Comparison of ENCODE assay signal across 8 mouse cellular contexts in genomic region chr14:20639918-20640619, GRCm38 (mm10). TPM values are rescaled to one million over a fixed set of nuclear protein-coding genes. Genes with fewer than 3 reads are reported as not detected.
A peak's percentile ranks its signal among the peaks of the same experiment; 100 is the strongest.
DNase-seq lines count a peak whose midpoint lies in the region; ATAC-seq and TF ChIP-seq lines count a peak whose summit lies in the region.

No protein-coding gene starts in this region.

- peak overlapping the region; percentile 94 for H3K27ac ChIP-seq in forebrain, embryonic 16.5 days (ENCODE audit: low read length)
- H3K27ac ChIP-seq in liver, embryonic 14.5 days, result peak overlapping the region; percentile 12; the same call in 1 of the 2 replicates
- H3K27ac ChIP-seq in small intestine, adult 2 months (ENCODE audit: insufficient read depth, low read depth, low read length), result peak overlapping the region; percentile 1; the same call in 1 of the 2 replicates

- no peak for TF ChIP-seq EP300 in liver, embryonic 14.5 days (IDR thresholded peaks at IDR 0.05; ENCODE audit: low read depth)

- H3K4me1 ChIP-seq in forebrain, embryonic 16.5 days (replicated peaks; ENCODE audit: control insufficient read depth, insufficient read depth, low read length), result peaks cover 8% of the 10 kb centered on the region
- H3K4me1 ChIP-seq in liver, embryonic 14.5 days (replicated peaks; ENCODE audit: control insufficient read depth in 2 of 2, insufficient read depth in 2 of 2, low read length in 1 of 2), result peaks cover 17 to 20% of the 10 kb centered on the region in 2 experiments
- H3K4me1 ChIP-seq in small intestine, adult 2 months (ENCODE audit: control insufficient read depth, insufficient read depth, insufficient read length, low read length), result peaks cover 3% of the 10 kb centered on the region; the same call in 1 of the 2 replicates

- no peak for TF ChIP-seq POLR2A in small intestine, adult 2 months (IDR thresholded peaks at IDR 0.05; ENCODE audit: low read depth, low read length)

- no peaks in the 10 kb centered on the region for H3K27me3 ChIP-seq in forebrain, embryonic 16.5 days (replicated peaks; ENCODE audit: control insufficient read depth, insufficient read depth, low read length)
- H3K27me3 ChIP-seq in liver, embryonic 14.5 days (ENCODE audit: control insufficient read depth, insufficient read depth, low read length), result no peaks in the 10 kb centered on the region
- no peaks in the 10 kb centered on the region for H3K27me3 ChIP-seq in small intestine, adult 2 months (ENCODE audit: control insufficient read depth, insufficient read depth, low read length)

- whole genome bisulfite sequencing in forebrain, embryonic 16.5 days, result under 1% methylated on average over 16 of the region's 16 CpGs
- 9% methylated on average over 16 of the region's 16 CpGs for WGBS in liver, embryonic 14.5 days (ENCODE audit: insufficient replicate concordance)
- 4% methylated on average over 16 of the region's 16 CpGs for WGBS in small intestine, adult 2 months

- H3K9ac ChIP-seq in forebrain, embryonic 16.5 days (replicated peaks; ENCODE audit: low read depth, low read length), result peak overlapping the region; percentile 90
- H3K9ac ChIP-seq in liver, embryonic 14.5 days (replicated peaks), result peak overlapping the region; percentile 93

- no peaks in the 10 kb centered on the region for H3K36me3 ChIP-seq in forebrain, embryonic 16.5 days (ENCODE audit: control insufficient read depth, insufficient read depth)
- no peaks in the 10 kb centered on the region for H3K36me3 ChIP-seq in liver, embryonic 14.5 days (replicated peaks; ENCODE audit: control insufficient read depth, insufficient read depth, low read depth)
- H3K36me3 ChIP-seq in small intestine, adult 2 months (ENCODE audit: control insufficient read depth, insufficient read depth, low read length), result no peaks in the 10 kb centered on the region; the same call in 1 of the 2 replicates

- H3K4me2 ChIP-seq in forebrain, embryonic 16.5 days (ENCODE audit: low read length), result peak overlapping the region; percentile 90
- H3K4me2 ChIP-seq in liver, embryonic 14.5 days (ENCODE audit: low read depth), result peak overlapping the region; percentile 91

- peak overlapping the region; percentile 89 for H3K4me3 ChIP-seq in forebrain, embryonic 16.5 days (replicated peaks; ENCODE audit: low read length)
- H3K4me3 ChIP-seq in liver, embryonic 14.5 days (ENCODE audit: insufficient read depth in 1 of 2, low read depth in 2 of 2, low read length in 2 of 2), result peak overlapping the region; percentile 83 to 96
- H3K4me3 ChIP-seq in small intestine, adult 2 months (ENCODE audit: low read depth, low read length), result peak overlapping the region; percentile 97

- no peak for TF ChIP-seq CTCF in liver, embryonic 14.5 days (IDR thresholded peaks at IDR 0.05; ENCODE audit: low read depth)
- no peak for TF ChIP-seq CTCF in small intestine, adult 2 months (IDR thresholded peaks at IDR 0.05; ENCODE audit: extremely low read depth, insufficient read length, insufficient replicate concordance, low read depth, low read length)

- DNase-seq in cerebellum, adult 9-10 months, result no peak
- peak; percentile 51 to 59 for DNase-seq in spleen, adult 18-20 months
- DNase-seq in spleen, adult 12 weeks (ENCODE audit: low spot score), result no peak
- no peak for DNase-seq in liver, embryonic 14.5 days (ENCODE audit: low read depth in 3 of 3, low spot score in 3 of 3)
- no peak for DNase-seq in urinary bladder, postnatal 4 days (ENCODE audit: low spot score in 2 of 2)

- no peaks in the 10 kb centered on the region for H3K9me3 ChIP-seq in forebrain, embryonic 16.5 days (ENCODE audit: control insufficient read depth, low read length)
- no peaks in the 10 kb centered on the region for H3K9me3 ChIP-seq in liver, embryonic 14.5 days (ENCODE audit: control insufficient read depth, low read length)

- ATAC-seq in cerebellum, adult (ENCODE audit: insufficient number of reproducible peaks, low FRiP score, low TSS enrichment), result 0 out of 2 replicates have a peak, but pooled peaks have one; percentile 26
- ATAC-seq in forebrain, embryonic 16.5 days, result peak; percentile 51; the same call in 1 of the 2 replicates
- ATAC-seq in liver, embryonic 14.5 days (ENCODE audit: insufficient read depth), result peak; percentile 50

RNA-seq across cellular contexts. Expression of gene Usp54, which starts 0.8 kb away (rescaled TPM):
- polyA plus RNA-seq in forebrain, embryonic 16.5 days (2015; fragmentation: Nextera tagmentation; extraction: Ambion mirVana), result 10.4 and 11.1 TPM in 2 replicates
- 1.2 and 1.3 TPM in 2 replicates for polyA plus RNA-seq in liver, embryonic 14.5 days (2012; rRNA removed)
- polyA plus RNA-seq in liver, embryonic 14.5 days (2014; fragmentation: Nextera tagmentation; extraction: Ambion mirVana), result 1.1 and 1.2 TPM in 2 replicates
- 1.2 and 1.4 TPM in 2 replicates for polyA plus RNA-seq in small intestine, adult 2 months (2012; rRNA removed)

RNA-seq across cellular contexts. Expression of gene Myoz1, which starts 16.3 kb away (rescaled TPM):
- polyA plus RNA-seq in forebrain, embryonic 16.5 days (2015; fragmentation: Nextera tagmentation; extraction: Ambion mirVana), result 0.31 TPM in 1 of 2 replicates, not detected in the other
- 0.04 and 0.10 TPM in 2 replicates for polyA plus RNA-seq in liver, embryonic 14.5 days (2012; rRNA removed)
- 0.14 TPM in 1 of 2 replicates, not detected in the other for polyA plus RNA-seq in liver, embryonic 14.5 days (2014; fragmentation: Nextera tagmentation; extraction: Ambion mirVana)
- not detected in 2 replicates for polyA plus RNA-seq in small intestine, adult 2 months (2012; rRNA removed)

RNA-seq across cellular contexts. Expression of gene Synpo2l, which starts 28.1 kb away (rescaled TPM):
- polyA plus RNA-seq in forebrain, embryonic 16.5 days (2015; fragmentation: Nextera tagmentation; extraction: Ambion mirVana), result 0.12 and 0.14 TPM in 2 replicates
- 0.02 TPM in 2 replicates for polyA plus RNA-seq in liver, embryonic 14.5 days (2012; rRNA removed)
- polyA plus RNA-seq in liver, embryonic 14.5 days (2014; fragmentation: Nextera tagmentation; extraction: Ambion mirVana), result 0.09 TPM in 1 of 2 replicates, not detected in the other
- polyA plus RNA-seq in small intestine, adult 2 months (2012; rRNA removed), result 0.06 TPM in 1 of 2 replicates, not detected in the other

RNA-seq across cellular contexts. Expression of gene Sec24c, which starts 34.0 kb away (rescaled TPM):
- polyA plus RNA-seq in forebrain, embryonic 16.5 days (2015; fragmentation: Nextera tagmentation; extraction: Ambion mirVana), result 96.8 and 101 TPM in 2 replicates
- polyA plus RNA-seq in liver, embryonic 14.5 days (2012; rRNA removed), result 36.4 and 37.1 TPM in 2 replicates
- polyA plus RNA-seq in liver, embryonic 14.5 days (2014; fragmentation: Nextera tagmentation; extraction: Ambion mirVana), result 28.4 and 33.8 TPM in 2 replicates
- 161 and 233 TPM in 2 replicates for polyA plus RNA-seq in small intestine, adult 2 months (2012; rRNA removed)

RNA-seq across cellular contexts. Expression of gene Fut11, which starts 54.7 kb away (rescaled TPM):
- polyA plus RNA-seq in forebrain, embryonic 16.5 days (2015; fragmentation: Nextera tagmentation; extraction: Ambion mirVana), result 21.6 and 23.3 TPM in 2 replicates
- 2.8 and 3.3 TPM in 2 replicates for polyA plus RNA-seq in liver, embryonic 14.5 days (2012; rRNA removed)
- polyA plus RNA-seq in liver, embryonic 14.5 days (2014; fragmentation: Nextera tagmentation; extraction: Ambion mirVana), result 4.3 and 5.7 TPM in 2 replicates
- 6.4 and 13.7 TPM in 2 replicates for polyA plus RNA-seq in small intestine, adult 2 months (2012; rRNA removed)

Comparison
In these comparisons a context has a peak if more than half of its experiments do, and no peak if none do; other contexts are left out.
1. DNase-seq: peak in spleen, adult 18-20 months (2 of 2); none in cerebellum, adult 9-10 months (single experiment), spleen, adult 12 weeks (single experiment), liver, embryonic 14.5 days (0 of 3) and urinary bladder, postnatal 4 days (0 of 2).
2. H3K27ac ChIP-seq: peak in every context shown above with its lines; median percentile 94 in forebrain, embryonic 16.5 days; 12 in liver, embryonic 14.5 days; 1 in small intestine, adult 2 months.
3. Peak in every context shown above with its lines, with median percentiles within 50 percentile points of each other: ATAC-seq and H3K4me3 ChIP-seq.